ENCODE assay signal across 8 mouse cellular contexts in genomic region chr8:90862038-90862437, GRCm38 (mm10). TPM values are rescaled to one million over a fixed set of nuclear protein-coding genes. Genes with fewer than 3 reads are reported as not detected.
DNase-seq lines count a peak whose midpoint lies in the region; ATAC-seq lines count a peak whose summit lies in the region.

No protein-coding gene starts in this region.

- peak; percentile 91 for ATAC-seq in hindbrain, embryonic 13.5 days (ENCODE audit: low FRiP score)
- ATAC-seq in midbrain, embryonic 16.5 days: peak; percentile 87

- peak; percentile 75 for DNase-seq in adrenal gland, postnatal 14 days
- DNase-seq in adrenal gland, postnatal 4 days (ENCODE audit: low spot score in 2 of 2): no peak
- DNase-seq in lung, postnatal 4 days: peak; percentile 12 to 36
- no peak for DNase-seq in lung, postnatal 14 days
- peak; percentile 95 for DNase-seq in forelimb bud, embryonic 11.5 days (ENCODE audit: low read depth, low spot score)
- DNase-seq in spleen, postnatal 14 days (ENCODE audit: low spot score in 2 of 2): no peak

- H3K9ac ChIP-seq in hindbrain, embryonic 13.5 days: peak overlapping the region; percentile 39
- peak overlapping the region; percentile 34; the same call in 1 of the 2 replicates for H3K9ac ChIP-seq in midbrain, embryonic 16.5 days (ENCODE audit: low read depth, low read length)

- H3K4me1 ChIP-seq in hindbrain, embryonic 13.5 days (replicated peaks): peaks cover 30% of the 10 kb centered on the region
- peaks cover 16% of the 10 kb centered on the region for H3K4me1 ChIP-seq in midbrain, embryonic 16.5 days (ENCODE audit: control insufficient read depth, insufficient read depth, low read length)

- H3K36me3 ChIP-seq in hindbrain, embryonic 13.5 days: no peaks in the 10 kb centered on the region
- no peaks in the 10 kb centered on the region for H3K36me3 ChIP-seq in midbrain, embryonic 16.5 days (ENCODE audit: control insufficient read depth, insufficient read depth, low read length)

- no peaks in the 10 kb centered on the region for H3K9me3 ChIP-seq in hindbrain, embryonic 13.5 days
- H3K9me3 ChIP-seq in midbrain, embryonic 16.5 days (replicated peaks; ENCODE audit: control insufficient read depth, low read length, poor library complexity, severe bottlenecking): no peaks in the 10 kb centered on the region

- WGBS in hindbrain, embryonic 13.5 days: 4% methylated on average over 9 of the region's 9 CpGs
- 4% methylated on average over 9 of the region's 9 CpGs for WGBS in midbrain, embryonic 16.5 days

- peak overlapping the region; percentile 31 for H3K4me2 ChIP-seq in hindbrain, embryonic 13.5 days
- H3K4me2 ChIP-seq in midbrain, embryonic 16.5 days (ENCODE audit: low read length): peak overlapping the region; percentile 20

- H3K27me3 ChIP-seq in hindbrain, embryonic 13.5 days: no peaks in the 10 kb centered on the region
- H3K27me3 ChIP-seq in midbrain, embryonic 16.5 days (ENCODE audit: control insufficient read depth, insufficient read depth, low read depth, low read length): no peaks in the 10 kb centered on the region

- H3K27ac ChIP-seq in hindbrain, embryonic 13.5 days: peak overlapping the region; percentile 88
- peak overlapping the region; percentile 71 for H3K27ac ChIP-seq in midbrain, embryonic 16.5 days (ENCODE audit: low read length)

- no peak overlapping the region for H3K4me3 ChIP-seq in hindbrain, embryonic 13.5 days
- H3K4me3 ChIP-seq in midbrain, embryonic 16.5 days (ENCODE audit: low read depth, low read length): no peak overlapping the region

RNA-seq across cellular contexts. Expression of gene Chd9, which starts 33.9 kb away (rescaled TPM):
- 86.3 and 94.8 TPM in 2 replicates for total RNA-seq in adrenal gland, postnatal 14 days (2021)
- 10 to 100 TPM; 65.3 to 83.3 TPM for total RNA-seq in adrenal gland, postnatal 4 days (2021)
- polyA plus RNA-seq in hindbrain, embryonic 13.5 days (2015; fragmentation: Nextera tagmentation; extraction: Ambion mirVana): 76.4 and 89.0 TPM in 2 replicates
- 68.4 and 80.2 TPM in 2 replicates for polyA plus RNA-seq in midbrain, embryonic 16.5 days (2015; fragmentation: Nextera tagmentation; extraction: Ambion mirVana)

RNA-seq across cellular contexts. Expression of gene Gm19935, which starts 44.8 kb away (rescaled TPM):
- not detected in 2 replicates for total RNA-seq in adrenal gland, postnatal 14 days (2021)
- not detected for total RNA-seq in adrenal gland, postnatal 4 days (2021)
- polyA plus RNA-seq in hindbrain, embryonic 13.5 days (2015; fragmentation: Nextera tagmentation; extraction: Ambion mirVana): 1.9 and 3.0 TPM in 2 replicates
- 1.2 and 1.8 TPM in 2 replicates for polyA plus RNA-seq in midbrain, embryonic 16.5 days (2015; fragmentation: Nextera tagmentation; extraction: Ambion mirVana)

Comparison
In these comparisons a context has a peak if more than half of its experiments do, and no peak if none do; other contexts are left out.
1. DNase-seq: peak in adrenal gland, postnatal 14 days (single experiment), lung, postnatal 4 days (2 of 2) and forelimb bud, embryonic 11.5 days (single experiment); none in adrenal gland, postnatal 4 days (0 of 2), lung, postnatal 14 days (single experiment) and spleen, postnatal 14 days (0 of 2).